In genomic region chr10:82630497-82630896, GRCm38 (mm10) we compare ENCODE assay signal across 8 mouse cellular contexts. TPM values are rescaled to one million over a fixed set of nuclear protein-coding genes. Genes with fewer than 3 reads are reported as not detected.
A peak's percentile ranks its signal among the peaks of the same experiment; 100 is the strongest.
DNase-seq lines count a peak whose midpoint lies in the region; ATAC-seq lines count a peak whose summit lies in the region.

No protein-coding gene starts in this region.

- no peaks in the 10 kb centered on the region for H3K27me3 ChIP-seq in heart, embryonic 14.5 days (ENCODE audit: control insufficient read depth, insufficient read depth, low read length)
- H3K27me3 ChIP-seq in hindbrain, embryonic 12.5 days: no peaks in the 10 kb centered on the region
- H3K27me3 ChIP-seq in midbrain, embryonic 14.5 days (ENCODE audit: control insufficient read depth, insufficient read depth, low read length): no peaks in the 10 kb centered on the region

- peak overlapping the region; percentile 87 for H3K4me2 ChIP-seq in heart, embryonic 14.5 days (ENCODE audit: low read length)
- peak overlapping the region; percentile 86 for H3K4me2 ChIP-seq in hindbrain, embryonic 12.5 days (replicated peaks)
- H3K4me2 ChIP-seq in midbrain, embryonic 14.5 days (ENCODE audit: low read length): peak overlapping the region; percentile 85

- 15% methylated on average over 7 of the region's 7 CpGs for WGBS in heart, embryonic 14.5 days
- 23% methylated on average over 7 of the region's 7 CpGs for WGBS in hindbrain, embryonic 12.5 days
- WGBS in midbrain, embryonic 14.5 days: 18% methylated on average over 7 of the region's 7 CpGs

- no peaks in the 10 kb centered on the region for H3K9me3 ChIP-seq in heart, embryonic 14.5 days (ENCODE audit: control insufficient read depth, low read length)
- H3K9me3 ChIP-seq in hindbrain, embryonic 12.5 days (replicated peaks): no peaks in the 10 kb centered on the region
- no peaks in the 10 kb centered on the region for H3K9me3 ChIP-seq in midbrain, embryonic 14.5 days (ENCODE audit: control insufficient read depth, low read length)

- DNase-seq in heart, adult 18-20 months: no peak
- DNase-seq in Muller cell, postnatal 12 days (ENCODE audit: inconsistent ontology term): peak; percentile 5
- DNase-seq in midbrain, embryonic 14.5 days: no peak
- DNase-seq in left cerebral cortex, postnatal 4 days: no peak
- no peak for DNase-seq in layer of hippocampus, postnatal 10 days (ENCODE audit: low spot score in 2 of 2)

- H3K27ac ChIP-seq in heart, embryonic 14.5 days (replicated peaks in 1 of 2; ENCODE audit: control insufficient read depth in 1 of 2, insufficient read depth in 1 of 2, low read depth in 2 of 2, low read length in 2 of 2): peak overlapping the region; percentile 8 to 92; a peak in 1 of 4 replicates
- 0 out of 2 replicates have a peak overlapping the region, but pooled peaks have one; percentile 93 for H3K27ac ChIP-seq in hindbrain, embryonic 12.5 days
- no peak overlapping the region for H3K27ac ChIP-seq in midbrain, embryonic 14.5 days (replicated peaks; ENCODE audit: low read depth, low read length)

- peaks cover 10 to 15% of the 10 kb centered on the region in 2 experiments for H3K4me1 ChIP-seq in heart, embryonic 14.5 days (ENCODE audit: control insufficient read depth in 2 of 2, insufficient read depth in 2 of 2, low read length in 2 of 2)
- H3K4me1 ChIP-seq in hindbrain, embryonic 12.5 days: peaks cover 17% of the 10 kb centered on the region
- peaks cover 15% of the 10 kb centered on the region for H3K4me1 ChIP-seq in midbrain, embryonic 14.5 days (ENCODE audit: control insufficient read depth, insufficient read depth, low read length)

- no peak for ATAC-seq in heart, embryonic 14.5 days (ENCODE audit: insufficient number of reproducible peaks, insufficient read depth, low FRiP score, low read depth)
- no peak for ATAC-seq in hindbrain, embryonic 12.5 days (ENCODE audit: low FRiP score)
- ATAC-seq in midbrain, embryonic 14.5 days (ENCODE audit: low FRiP score, low TSS enrichment): no peak
- no peak for ATAC-seq in megakaryocyte progenitor cell, adult 5-6 weeks (replicated peaks; ENCODE audit: poor library complexity)

- peaks cover 20% of the 10 kb centered on the region for H3K36me3 ChIP-seq in heart, embryonic 14.5 days (ENCODE audit: control insufficient read depth, insufficient read depth, low read length)
- H3K36me3 ChIP-seq in hindbrain, embryonic 12.5 days: peaks cover 30% of the 10 kb centered on the region
- H3K36me3 ChIP-seq in midbrain, embryonic 14.5 days (ENCODE audit: control insufficient read depth, insufficient read depth, low read length): peaks cover 6% of the 10 kb centered on the region; the same call in 1 of the 2 replicates

- peak overlapping the region; percentile 91 for H3K9ac ChIP-seq in heart, embryonic 14.5 days (ENCODE audit: low read length)
- peak overlapping the region; percentile 87 for H3K9ac ChIP-seq in hindbrain, embryonic 12.5 days
- H3K9ac ChIP-seq in midbrain, embryonic 14.5 days (replicated peaks; ENCODE audit: low read length): peak overlapping the region; percentile 84

- peak overlapping the region; percentile 88 to 98 for H3K4me3 ChIP-seq in heart, embryonic 14.5 days (ENCODE audit: control insufficient read depth in 1 of 2, insufficient read depth in 1 of 2, low read depth in 1 of 2, low read length in 2 of 2)
- peak overlapping the region; percentile 78 for H3K4me3 ChIP-seq in hindbrain, embryonic 12.5 days
- peak overlapping the region; percentile 69 for H3K4me3 ChIP-seq in midbrain, embryonic 14.5 days (replicated peaks; ENCODE audit: low read depth, low read length)

- intact Hi-C loops in left cerebral cortex, postnatal 4 days (cut with DNase I): no loop called here

RNA-seq across cellular contexts. Expression of gene Tdg, which starts 0.9 kb away (rescaled TPM):
- polyA plus RNA-seq in heart, embryonic 14.5 days (2014; fragmentation: Nextera tagmentation; extraction: Ambion mirVana): 77.4 and 81.7 TPM in 2 replicates
- 1 to 10 TPM; 8.6 to 9.6 TPM for total RNA-seq in heart, adult 18-20 months (2021)
- polyA plus RNA-seq in hindbrain, embryonic 12.5 days (2016; fragmentation: Nextera tagmentation; extraction: Ambion mirVana): 247 and 255 TPM in 2 replicates
- polyA plus RNA-seq in midbrain, embryonic 14.5 days (2014; fragmentation: Nextera tagmentation; extraction: Ambion mirVana): 140 and 204 TPM in 2 replicates
- total RNA-seq in megakaryocyte progenitor cell, adult 5-6 weeks (2015): 44.7 and 49.4 TPM in 2 replicates
- total RNA-seq in megakaryocyte progenitor cell, adult 5-6 weeks (2017): 84.1 and 125 TPM in 2 replicates
- 100 to 1,000 TPM in 1 of 2 experiments, 10 to 100 TPM in 1; 97.7 to 101 TPM for total RNA-seq in left cerebral cortex, postnatal 4 days (2021)
- 10 to 100 TPM; 80.4 to 84.4 TPM for total RNA-seq in layer of hippocampus, postnatal 10 days (2021)

RNA-seq across cellular contexts. Expression of gene 1190007I07Rik, which starts 7.5 kb away (rescaled TPM):
- 44.4 and 44.9 TPM in 2 replicates for polyA plus RNA-seq in heart, embryonic 14.5 days (2014; fragmentation: Nextera tagmentation; extraction: Ambion mirVana)
- 10 to 100 TPM; 27.6 to 35.3 TPM for total RNA-seq in heart, adult 18-20 months (2021)
- 31.0 and 31.2 TPM in 2 replicates for polyA plus RNA-seq in hindbrain, embryonic 12.5 days (2016; fragmentation: Nextera tagmentation; extraction: Ambion mirVana)
- polyA plus RNA-seq in midbrain, embryonic 14.5 days (2014; fragmentation: Nextera tagmentation; extraction: Ambion mirVana): 39.9 and 50.7 TPM in 2 replicates
- 49.7 and 50.9 TPM in 2 replicates for total RNA-seq in megakaryocyte progenitor cell, adult 5-6 weeks (2015)
- 70.9 and 103 TPM in 2 replicates for total RNA-seq in megakaryocyte progenitor cell, adult 5-6 weeks (2017)
- 10 to 100 TPM; 14.9 to 15.8 TPM for total RNA-seq in left cerebral cortex, postnatal 4 days (2021)
- total RNA-seq in layer of hippocampus, postnatal 10 days (2021): 10 to 100 TPM; 13.4 to 18.8 TPM

RNA-seq across cellular contexts. Expression of gene Glt8d2, which starts 60.0 kb away (rescaled TPM):
- 3.5 and 3.9 TPM in 2 replicates for polyA plus RNA-seq in heart, embryonic 14.5 days (2014; fragmentation: Nextera tagmentation; extraction: Ambion mirVana)
- total RNA-seq in heart, adult 18-20 months (2021): 1 to 10 TPM; 2.1 to 3.0 TPM
- polyA plus RNA-seq in hindbrain, embryonic 12.5 days (2016; fragmentation: Nextera tagmentation; extraction: Ambion mirVana): 6.1 and 7.6 TPM in 2 replicates
- 0.77 and 1.3 TPM in 2 replicates for polyA plus RNA-seq in midbrain, embryonic 14.5 days (2014; fragmentation: Nextera tagmentation; extraction: Ambion mirVana)
- 0.15 and 0.56 TPM in 2 replicates for total RNA-seq in megakaryocyte progenitor cell, adult 5-6 weeks (2015)
- 0.87 and 1.2 TPM in 2 replicates for total RNA-seq in megakaryocyte progenitor cell, adult 5-6 weeks (2017)
- 1 to 10 TPM; 2.0 to 2.4 TPM for total RNA-seq in left cerebral cortex, postnatal 4 days (2021)
- total RNA-seq in layer of hippocampus, postnatal 10 days (2021): 1 to 10 TPM; 5.6 to 6.1 TPM

Comparison
In these comparisons a context has a peak if more than half of its experiments do, and no peak if none do; other contexts are left out.
1. RNA of gene Tdg, which starts 0.9 kb away (total RNA-seq): 97.7 to 101 TPM in left cerebral cortex, postnatal 4 days, 80.4 to 84.4 TPM in layer of hippocampus, postnatal 10 days and 44.7 to 125 TPM in megakaryocyte progenitor cell, adult 5-6 weeks; 8.6 to 9.6 TPM in heart, adult 18-20 months; every median in the first group is over 4 times any median in the second.
2. Peak in every context shown above with its lines, with median percentiles within 50 percentile points of each other: H3K4me2 ChIP-seq, H3K4me3 ChIP-seq and H3K9ac ChIP-seq.